26 mouse cellular contexts compared by ENCODE assay signal in the genomic region with DNA sequence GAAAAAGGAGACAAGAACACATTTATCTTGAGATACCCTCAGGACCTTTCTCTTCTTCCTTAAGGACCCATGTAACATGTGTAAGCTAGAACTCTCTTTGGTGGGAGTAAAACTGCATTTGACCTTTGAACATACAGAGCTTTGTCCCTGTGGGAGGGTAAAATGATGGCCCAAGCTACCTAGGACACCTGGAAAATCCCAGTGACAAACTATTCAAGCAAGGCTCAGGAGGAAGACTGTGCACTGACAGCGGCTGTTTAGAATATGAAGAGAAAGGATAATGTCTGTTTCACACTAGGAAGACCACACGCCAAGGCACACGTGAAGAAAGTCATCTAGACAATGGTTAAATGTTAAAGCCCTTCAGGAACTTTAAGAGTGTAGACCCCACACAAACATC. TPM values are rescaled to one million over a fixed set of nuclear protein-coding genes. Genes with fewer than 3 reads are reported as not detected.
DNase-seq lines count a peak whose midpoint lies in the region; ATAC-seq lines count a peak whose summit lies in the region.
"Had no signal": no experiment of that assay in that cellular context is flagged by ENCODE, and none has a peak within 500 bp of the region (broad histone marks: within the 10 kb centered on the region; RNA-seq: fewer than 3 reads in every experiment).

No protein-coding gene starts in this region.

- no peak overlapping the region for H3K4me2 ChIP-seq in embryonic facial prominence, embryonic 13.5 days
- H3K4me2 ChIP-seq in limb, embryonic 12.5 days = no peak overlapping the region
- no peak overlapping the region for H3K4me2 ChIP-seq in limb, embryonic 13.5 days (replicated peaks)
- H3K4me2 ChIP-seq: embryonic facial prominence, embryonic 12.5 days; forebrain, embryonic 15.5 days; heart, embryonic 15.5 days; liver, embryonic 11.5 days; midbrain, embryonic 13.5 days; neural tube, embryonic 13.5 days had no signal

- no peaks in the 10 kb centered on the region; the same call in 1 of the 2 replicates for H3K4me1 ChIP-seq in embryonic facial prominence, embryonic 13.5 days
- peaks cover 7% of the 10 kb centered on the region; the same call in 1 of the 2 replicates for H3K4me1 ChIP-seq in embryonic facial prominence, embryonic 10.5 days
- H3K4me1 ChIP-seq in limb, embryonic 12.5 days (replicated peaks) = peaks cover 6% of the 10 kb centered on the region; the same call in 1 of the 2 replicates
- H3K4me1 ChIP-seq in limb, embryonic 10.5 days = peaks cover 4% of the 10 kb centered on the region; the same call in 1 of the 2 replicates
- peaks cover 10% of the 10 kb centered on the region; the same call in 1 of the 2 replicates for H3K4me1 ChIP-seq in limb, embryonic 13.5 days
- H3K4me1 ChIP-seq: embryonic facial prominence, embryonic 12.5 days; heart, embryonic 15.5 days; neural tube, embryonic 13.5 days had no signal

- no peak overlapping the region for H3K4me3 ChIP-seq in embryonic facial prominence, embryonic 13.5 days
- H3K4me3 ChIP-seq in embryonic facial prominence, embryonic 10.5 days = no peak overlapping the region
- no peak overlapping the region for H3K4me3 ChIP-seq in limb, embryonic 12.5 days (replicated peaks)
- no peak overlapping the region for H3K4me3 ChIP-seq in limb, embryonic 10.5 days
- H3K4me3 ChIP-seq in limb, embryonic 13.5 days = no peak overlapping the region
- H3K4me3 ChIP-seq: embryonic facial prominence, embryonic 12.5 days; forebrain, embryonic 15.5 days; heart, embryonic 15.5 days; midbrain, embryonic 13.5 days; myocyte; neural tube, embryonic 13.5 days had no signal

- no peak for ATAC-seq in embryonic facial prominence, embryonic 13.5 days (ENCODE audit: insufficient number of reproducible peaks, insufficient read depth, low FRiP score, low TSS enrichment, low read depth)
- ATAC-seq in limb, embryonic 12.5 days (ENCODE audit: insufficient number of reproducible peaks, insufficient read depth, low FRiP score, low TSS enrichment, low read depth) = no peak
- 0 out of 2 replicates have a peak, but pooled peaks have one; percentile 3 for ATAC-seq in limb, embryonic 13.5 days (ENCODE audit: low FRiP score, low read depth)
- ATAC-seq: CD4-positive, CD25-positive, alpha-beta regulatory T cell, adult 4 months; forebrain, embryonic 15.5 days had no signal

- H3K9ac ChIP-seq in embryonic facial prominence, embryonic 13.5 days = no peak overlapping the region
- H3K9ac ChIP-seq in limb, embryonic 12.5 days (replicated peaks) = no peak overlapping the region
- H3K9ac ChIP-seq in limb, embryonic 13.5 days = no peak overlapping the region
- H3K9ac ChIP-seq: embryonic facial prominence, embryonic 12.5 days; forebrain, embryonic 15.5 days; heart, embryonic 15.5 days; midbrain, embryonic 13.5 days; neural tube, embryonic 13.5 days had no signal

- DNase-seq in embryonic facial prominence, embryonic 10.5 days (ENCODE audit: low spot score) = no peak
- no peak for DNase-seq in limb, embryonic 10.5 days (ENCODE audit: low spot score)
- DNase-seq in ES-CJ7 (ENCODE audit: low read depth, low spot score) = peak; percentile 77
- no peak for DNase-seq in kidney, postnatal 4 days
- DNase-seq in c-Kit-positive CD71-positive TER-119-positive erythroid progenitor cells, embryonic 14.5 days (ENCODE audit: low spot score) = no peak
- DNase-seq: adrenal gland, postnatal 10 days; cerebellum, adult 2 months; cerebellum, postnatal 36 days; heart, postnatal 4 days; kidney, adult 8-10 months; kidney, postnatal 14 days; lung, adult 18-20 months; lung, postnatal 10 days; right cerebral cortex, postnatal 4 days had no signal

- 75% methylated on average over 3 of the region's 3 CpGs for WGBS in embryonic facial prominence, embryonic 13.5 days
- 77% methylated on average over 3 of the region's 3 CpGs for WGBS in embryonic facial prominence, embryonic 10.5 days
- 75% methylated on average over 3 of the region's 3 CpGs for WGBS in limb, embryonic 12.5 days
- whole genome bisulfite sequencing in limb, embryonic 10.5 days = 86% methylated on average over 3 of the region's 3 CpGs
- WGBS in limb, embryonic 13.5 days = 82% methylated on average over 3 of the region's 3 CpGs

- H3K9me3 ChIP-seq in embryonic facial prominence, embryonic 13.5 days = no peaks in the 10 kb centered on the region
- H3K9me3 ChIP-seq in embryonic facial prominence, embryonic 10.5 days = no peaks in the 10 kb centered on the region
- H3K9me3 ChIP-seq in limb, embryonic 12.5 days = no peaks in the 10 kb centered on the region
- no peaks in the 10 kb centered on the region for H3K9me3 ChIP-seq in limb, embryonic 10.5 days (replicated peaks)
- H3K9me3 ChIP-seq in limb, embryonic 13.5 days = no peaks in the 10 kb centered on the region
- H3K9me3 ChIP-seq: embryonic facial prominence, embryonic 12.5 days; forebrain, embryonic 15.5 days; heart, embryonic 15.5 days; midbrain, embryonic 13.5 days; neural tube, embryonic 13.5 days had no signal

- H3K27me3 ChIP-seq in embryonic facial prominence, embryonic 13.5 days = no peaks in the 10 kb centered on the region
- H3K27me3 ChIP-seq in embryonic facial prominence, embryonic 10.5 days (replicated peaks; ENCODE audit: low read depth, poor library complexity, severe bottlenecking) = no peaks in the 10 kb centered on the region
- H3K27me3 ChIP-seq in limb, embryonic 12.5 days = no peaks in the 10 kb centered on the region
- H3K27me3 ChIP-seq in limb, embryonic 10.5 days (ENCODE audit: low read depth, poor library complexity, severe bottlenecking) = no peaks in the 10 kb centered on the region
- no peaks in the 10 kb centered on the region for H3K27me3 ChIP-seq in limb, embryonic 13.5 days
- H3K27me3 ChIP-seq: embryonic facial prominence, embryonic 12.5 days; forebrain, embryonic 15.5 days; heart, embryonic 15.5 days; midbrain, embryonic 13.5 days; neural tube, embryonic 13.5 days had no signal

- H3K27ac ChIP-seq in embryonic facial prominence, embryonic 13.5 days = peak overlapping the region; percentile 33
- no peak overlapping the region for H3K27ac ChIP-seq in embryonic facial prominence, embryonic 10.5 days (replicated peaks)
- peak overlapping the region; percentile 50; the same call in 1 of the 2 replicates for H3K27ac ChIP-seq in limb, embryonic 12.5 days
- no peak overlapping the region for H3K27ac ChIP-seq in limb, embryonic 10.5 days
- H3K27ac ChIP-seq in limb, embryonic 13.5 days = peak overlapping the region; percentile 73; the same call in 1 of the 2 replicates
- H3K27ac ChIP-seq: embryonic facial prominence, embryonic 12.5 days; forebrain, embryonic 15.5 days; heart, embryonic 15.5 days; midbrain, embryonic 13.5 days; neural tube, embryonic 13.5 days had no signal

- peaks cover 29% of the 10 kb centered on the region for H3K36me3 ChIP-seq in embryonic facial prominence, embryonic 13.5 days
- H3K36me3 ChIP-seq in embryonic facial prominence, embryonic 10.5 days (replicated peaks) = peaks cover 11% of the 10 kb centered on the region
- H3K36me3 ChIP-seq in limb, embryonic 12.5 days = peaks cover 35% of the 10 kb centered on the region
- H3K36me3 ChIP-seq in limb, embryonic 10.5 days = peaks cover 34% of the 10 kb centered on the region
- H3K36me3 ChIP-seq in limb, embryonic 13.5 days = peaks cover 37% of the 10 kb centered on the region
- H3K36me3 ChIP-seq: forebrain, embryonic 15.5 days; heart, embryonic 15.5 days; midbrain, embryonic 13.5 days; neural tube, embryonic 13.5 days had no signal

RNA-seq across cellular contexts. Expression of a gene that starts 56.3 kb away (rescaled TPM):
- not detected in 2 replicates for polyA plus RNA-seq in embryonic facial prominence, embryonic 13.5 days (2015; fragmentation: Nextera tagmentation; extraction: Ambion mirVana)
- polyA plus RNA-seq in embryonic facial prominence, embryonic 10.5 days (2016; fragmentation: Nextera tagmentation; extraction: Ambion mirVana) = 0.08 TPM in 1 of 2 replicates, not detected in the other
- 0.05 and 0.06 TPM in 2 replicates for polyA plus RNA-seq in limb, embryonic 12.5 days (2016; fragmentation: Nextera tagmentation; extraction: Ambion mirVana)
- not detected in 2 replicates for polyA plus RNA-seq in limb, embryonic 10.5 days (2016; fragmentation: Nextera tagmentation; extraction: Ambion mirVana)
- polyA plus RNA-seq in limb, embryonic 13.5 days (2015; fragmentation: Nextera tagmentation; extraction: Ambion mirVana) = 0.06 TPM in 2 replicates
- polyA plus RNA-seq: CD4-positive, CD25-positive, alpha-beta regulatory T cell, adult 4 months; gonadal fat pad, adult 2 months; heart, embryonic 15.5 days; liver, embryonic 11.5 days; myocyte had no signal

Comparison
In these comparisons a context has a peak if more than half of its experiments do, and no peak if none do; other contexts are left out.
1. H3K27ac ChIP-seq: peak in embryonic facial prominence, embryonic 13.5 days (single experiment), limb, embryonic 12.5 days (single experiment) and limb, embryonic 13.5 days (single experiment); none in embryonic facial prominence, embryonic 10.5 days (single experiment) and limb, embryonic 10.5 days (single experiment).